Mouse (Mus musculus) kidney, postnatal 0 days (tissue): ENCODE measurements around the gene Gm2888. TPM values are rescaled to one million over a fixed set of nuclear protein-coding genes. Genes with fewer than 3 reads are reported as not detected.
"Not testable (repeated sequence)": the region's sequence is repeated elsewhere in the genome, so short reads cannot be mapped to it uniquely, and the experiment has no call there.

Experiments
- ATAC-seq: fragments of 200-750 bp; cut with Nextera tagmentation; replicated peaks from 2 replicates; pipeline ENCODE4 v1.8.0; 2017; ENCODE audit warnings: low read depth, moderate number of reproducible peaks, moderate TSS enrichment, moderate library complexity; ENCODE audit not compliant: low FRiP score
- DNase-seq: peaks from one replicate; pipeline ENCODE4 v3.0.0-alpha.2; 2016; ENCODE audit warnings: low spot score
- H3K27ac ChIP-seq: fragments of 300-500 bp; sonication (generic); 2 replicates; pipeline ENCODE4 v1.5.1; 2014; ENCODE audit warnings: mild to moderate bottlenecking
- H3K27me3 ChIP-seq: fragments of 300-500 bp; sonication (generic); 2 replicates; pipeline ENCODE4 v1.6.1; 2014; ENCODE audit warnings: low read length, mixed read lengths; ENCODE audit not compliant: insufficient read depth
- H3K36me3 ChIP-seq: fragments of 300-500 bp; sonication (generic); 2 replicates; pipeline ENCODE4 v1.6.1; 2014; ENCODE audit warnings: low read length, mixed read lengths; ENCODE audit not compliant: insufficient read depth
- H3K4me1 ChIP-seq: fragments of 300-500 bp; sonication (generic); replicated peaks from 2 replicates; pipeline ENCODE4 v1.6.1; 2014; ENCODE audit warnings: antibody characterized with exemption, low read length, mixed read lengths; ENCODE audit not compliant: insufficient read depth
- H3K4me2 ChIP-seq: fragments of 300-500 bp; sonication (generic); 2 replicates; pipeline ENCODE4 v1.6.1; 2014; ENCODE audit warnings: mild to moderate bottlenecking, low read length, moderate library complexity, mixed read lengths
- H3K4me3 ChIP-seq: fragments of 300-500 bp; sonication (generic); replicated peaks from 2 replicates; pipeline ENCODE4 v1.5.1; 2014; ENCODE audit warnings: low read depth, low read length
- H3K9ac ChIP-seq: fragments of 300-500 bp; sonication (generic); 2 replicates; pipeline ENCODE4 v1.6.1; 2014; ENCODE audit warnings: low read depth, low read length
- H3K9me3 ChIP-seq: fragments of 300-500 bp; sonication (generic); replicated peaks from 2 replicates; pipeline ENCODE4 v1.6.1; 2016; ENCODE audit warnings: low read length, inconsistent platforms, mixed read lengths
- CTCF ChIP-seq: IDR thresholded peaks from 2 replicates; pipeline ENCODE4 v1.5.1; 2016; ENCODE audit warnings: antibody characterized with exemption, low read depth, mild to moderate bottlenecking, moderate library complexity
- WGBS: fragments of 180-500 bp; shearing (Covaris S2); extraction: QIAGEN DNeasy Blood & Tissue Kit; methylation state at CpG from one replicate; pipeline ENCODE4 v1.1.7; 2014; 5-methylcytosine and 5-hydroxymethylcytosine counted together
- polyA plus RNA-seq: library from polyadenylated mRNA; unstranded; fragments of >200 nt; fragmentation: Nextera tagmentation; extraction: Ambion mirVana; gene quantifications from 2 replicates; pipeline ENCODE4 v1.2.1, GENCODE M21; 2015

Gm2888 gene
- not detected in 2 replicates for polyA plus RNA-seq

DNA sequence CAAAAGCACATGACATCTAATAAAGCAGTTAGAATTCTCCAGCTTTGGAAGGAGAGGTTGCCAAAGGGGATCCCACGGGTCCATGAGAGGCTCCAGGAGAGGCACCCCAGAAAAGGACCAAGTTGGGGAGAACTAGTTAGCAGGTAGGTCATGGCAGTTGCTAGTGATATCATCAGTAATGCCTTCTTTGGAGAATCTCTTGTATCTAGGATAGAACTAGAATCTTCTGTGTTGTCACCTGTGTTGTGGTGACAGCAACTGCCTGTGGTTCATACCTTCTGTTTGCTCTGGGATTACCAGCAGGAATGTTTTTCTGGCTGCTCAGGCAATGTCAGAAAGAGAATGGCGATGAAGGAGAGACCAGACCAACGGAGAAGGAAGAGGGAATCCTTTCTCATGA is at the start of gene Gm2888:
Gene Gm2888, plus strand, starts transcription at position 301 of the 400 bp plus-strand sequence.
- not testable (repeated sequence) for ATAC-seq, H3K27me3 ChIP-seq, H3K4me2 ChIP-seq, H3K9me3 ChIP-seq, H3K4me3 ChIP-seq, DNase-seq, H3K27ac ChIP-seq, H3K9ac ChIP-seq, H3K36me3 ChIP-seq, H3K4me1 ChIP-seq
- 82% methylated on average over 2 of the region's 3 CpGs for WGBS

GRCm38 (mm10) chr14:3048727-3049512 is 19.1 kb downstream of the Gm2888 start, which contains the start of gene Gm2897:
Gene Gm2897 (plus strand): TSS chr14:3049285.
- H3K27me3 ChIP-seq = not testable (repeated sequence)

DNA sequence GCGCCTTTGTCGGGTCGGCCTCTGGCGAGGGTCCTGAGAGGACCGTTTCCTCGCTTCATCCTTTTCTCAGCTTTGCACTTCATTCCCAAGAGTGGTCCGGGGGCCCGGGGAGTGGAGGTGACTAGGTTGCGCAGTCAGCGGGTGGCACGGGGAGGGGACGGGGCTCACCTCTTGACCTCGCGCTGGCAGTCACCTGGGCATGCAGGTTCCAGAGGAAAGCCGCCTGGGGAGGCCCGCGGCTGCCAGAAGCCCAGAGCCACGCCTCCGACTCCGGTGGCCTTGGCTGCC is 19.7 kb downstream of the Gm2888 start:
- H3K9me3 ChIP-seq, H3K9ac ChIP-seq, H3K27ac ChIP-seq, DNase-seq, H3K27me3 ChIP-seq, ATAC-seq, H3K4me1 ChIP-seq, H3K36me3 ChIP-seq: not testable (repeated sequence)
- peak overlapping the region; percentile 62 for H3K4me2 ChIP-seq
- peak overlapping the region; percentile 31 for H3K4me3 ChIP-seq
- WGBS = 0% methylated on average over 12 of the region's 20 CpGs

More at GRCm38 (mm10) chr14:3048727-3049512, 19.1 kb downstream of the Gm2888 start, which contains the start of gene Gm2897:
- H3K36me3 ChIP-seq, H3K27ac ChIP-seq, H3K9me3 ChIP-seq, ATAC-seq, H3K4me1 ChIP-seq, H3K9ac ChIP-seq: not testable (repeated sequence)
- DNase-seq = peak; percentile 6
- peak within 1 kb of the TSS; percentile 62 for H3K4me2 ChIP-seq
- WGBS = 11% methylated on average over 9 of the region's 40 CpGs
- H3K4me3 ChIP-seq = peak within 1 kb of the TSS; percentile 31

DNA sequence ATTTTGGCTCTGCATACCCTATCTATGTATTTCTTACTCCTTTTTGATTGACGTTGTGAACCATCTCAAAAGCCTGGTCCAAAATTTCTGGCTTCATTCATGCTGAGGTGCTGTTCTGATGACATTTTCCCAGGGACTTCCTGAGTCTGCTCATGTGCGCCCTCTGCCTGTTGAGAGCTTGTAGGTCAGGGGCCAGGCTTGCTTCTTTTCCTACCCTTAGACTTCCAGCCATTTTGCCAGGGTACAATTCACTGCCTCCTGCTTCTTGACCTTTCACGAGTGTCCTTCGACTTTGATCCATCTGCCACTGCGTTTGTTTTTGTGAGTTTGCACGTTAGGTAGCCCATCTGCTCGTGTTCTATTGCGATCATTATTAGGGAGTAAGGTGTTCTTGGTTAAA is 20.3 kb downstream of the Gm2888 start:
- TF ChIP-seq CTCF = 0 out of 2 replicates have a peak, but pooled peaks have one; percentile 17
- WGBS = 2% methylated on average over 5 of the region's 8 CpGs
- DNase-seq, H3K4me2 ChIP-seq, H3K9ac ChIP-seq, H3K9me3 ChIP-seq, H3K27me3 ChIP-seq, H3K4me1 ChIP-seq, H3K36me3 ChIP-seq, ATAC-seq, H3K4me3 ChIP-seq, H3K27ac ChIP-seq: not testable (repeated sequence)

Other genes with a start within 250 kb of the Gm2888 start
- 0.99 and 1.1 TPM in 2 replicates for gene Gm2897, start 19.3 kb downstream of the Gm2888 start, polyA plus RNA-seq
- gene Gm10340, start 104.0 kb downstream of the Gm2888 start, polyA plus RNA-seq = not detected in 2 replicates
- gene Gm5795, start 158.3 kb downstream of the Gm2888 start, polyA plus RNA-seq = not detected in 2 replicates
- 3.1 and 3.5 TPM in 2 replicates for gene D830030K20Rik, start 178.5 kb downstream of the Gm2888 start, polyA plus RNA-seq